Mouse (Mus musculus) spleen, adult 2 months (tissue): Measurements from ENCODE around the gene Arhgap44.

Experiments used
- CTCF ChIP-seq: fragments of 200-500 bp; IDR thresholded peaks from 2 replicates; pipeline ENCODE4 v1.5.1; 2011; ENCODE audit warnings: mild to moderate bottlenecking, inconsistent platforms; ENCODE audit not compliant: insufficient read depth, insufficient read length, insufficient replicate concordance; ENCODE audit errors: extremely low read depth
- POLR2A ChIP-seq: fragments of 200-500 bp; IDR thresholded peaks from 2 replicates; pipeline ENCODE4 v1.6.1; 2011; ENCODE audit warnings: low read depth, low read length, inconsistent platforms

DNA sequence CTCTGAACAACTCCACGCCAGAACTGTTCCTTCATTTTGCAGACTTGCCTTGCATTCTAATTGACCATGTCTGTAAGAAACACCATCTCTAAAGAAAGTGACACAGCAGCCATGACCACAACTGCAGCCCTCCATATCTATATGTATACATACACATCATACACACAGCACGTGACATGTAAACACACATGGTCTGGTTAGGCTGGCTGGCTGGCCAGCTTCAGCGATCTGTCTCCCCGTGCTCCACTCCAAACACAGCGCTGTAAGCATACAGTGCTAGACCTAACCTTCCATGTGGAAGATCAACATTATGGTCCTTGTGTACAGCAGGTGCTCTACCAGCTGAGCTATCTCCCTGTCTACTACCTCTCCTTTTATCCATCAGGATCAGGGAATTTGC, 111.9 kb downstream of the Arhgap44 start:
- no peak for TF ChIP-seq POLR2A
- TF ChIP-seq CTCF: no peak
